21 mouse cellular contexts compared by ENCODE assay signal in the genomic region with DNA sequence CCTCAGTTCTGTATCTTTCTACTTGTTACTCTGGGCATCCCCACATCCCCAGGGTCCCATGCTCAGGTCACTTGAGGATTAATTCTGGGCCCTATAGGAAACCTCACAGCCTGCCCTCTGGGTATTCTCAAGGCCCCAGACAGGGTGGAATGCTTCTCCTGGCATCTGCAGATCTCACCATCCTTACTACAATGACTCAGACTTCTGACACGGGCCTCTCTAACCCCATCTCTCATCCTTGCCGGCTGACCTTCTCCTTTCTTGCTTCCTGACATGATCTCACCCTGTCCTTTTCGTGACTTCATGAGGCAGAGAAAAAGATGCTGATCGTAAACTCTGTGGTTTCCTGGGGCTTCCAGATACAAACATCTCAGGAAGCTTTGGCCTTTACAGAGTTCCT. TPM values are rescaled to one million over a fixed set of nuclear protein-coding genes. Genes with fewer than 3 reads are reported as not detected.
DNase-seq lines count a peak whose midpoint lies in the region; TF ChIP-seq lines count a peak whose summit lies in the region.
"Had no signal": no experiment of that assay in that cellular context is flagged by ENCODE, and none has a peak within 500 bp of the region (broad histone marks: within the 10 kb centered on the region; RNA-seq: fewer than 3 reads in every experiment).

No protein-coding gene starts in this region.

- H3K4me3 ChIP-seq in kidney, adult 2 months (ENCODE audit: insufficient read depth, low read depth, low read length), result no peak overlapping the region
- H3K4me3 ChIP-seq in CH12.LX (replicated peaks in 1 of 3; ENCODE audit: low read depth in 2 of 3, low read length in 2 of 3, poor library complexity in 1 of 3) (no peak overlapping the region), macrophage (ENCODE audit: inconsistent target) (no peak overlapping the region; the same call in 1 of the 2 replicates)
- H3K4me3 ChIP-seq in bone marrow macrophage, adult 2 months (ENCODE audit: insufficient read depth, low read length), result peak overlapping the region; percentile 41; the same call in 1 of the 2 replicates
- H3K4me3 ChIP-seq: embryonic facial prominence, embryonic 13.5 days; intestine, embryonic 15.5 days; limb, embryonic 12.5 days; midbrain, embryonic 13.5 days; myocyte; neural tube, embryonic 15.5 days had no signal

- TF ChIP-seq RAD21 in CH12.LX (IDR thresholded peaks at IDR 0.05; ENCODE audit: low read depth, low read length), result no peak

- H3K9ac ChIP-seq in CH12.LX (ENCODE audit: insufficient read depth, low read depth), result no peak overlapping the region
- H3K9ac ChIP-seq: embryonic facial prominence, embryonic 13.5 days; forebrain, postnatal 0 days; hindbrain, embryonic 14.5 days; intestine, embryonic 15.5 days; limb, embryonic 12.5 days; midbrain, embryonic 13.5 days; neural tube, embryonic 15.5 days had no signal

- H3K9me3 ChIP-seq in CH12.LX (replicated peaks; ENCODE audit: low read length), result no peaks in the 10 kb centered on the region
- H3K9me3 ChIP-seq: embryonic facial prominence, embryonic 13.5 days; intestine, embryonic 15.5 days; limb, embryonic 12.5 days; midbrain, embryonic 13.5 days; neural tube, embryonic 15.5 days had no signal

- peak; percentile 24 for DNase-seq in kidney, adult 2 months
- no peak for DNase-seq in kidney, adult 11 months
- DNase-seq in CH12.LX (ENCODE audit: extremely low read depth), result peak; percentile 72
- DNase-seq in urinary bladder, postnatal 14 days (ENCODE audit: low spot score), result no peak
- DNase-seq in left cerebral cortex, adult 9 months (ENCODE audit: low spot score in 2 of 2), result no peak
- no peak for DNase-seq in cerebellum, adult 8-10 months
- DNase-seq: cerebellum, postnatal 25 days; forebrain, postnatal 0 days; heart, postnatal 10 days; lung, adult 2 months; lung, postnatal 36 days; right cerebral cortex, postnatal 4 days had no signal

- H3K4me2 ChIP-seq in CH12.LX (ENCODE audit: insufficient read depth, low read depth, poor library complexity, severe bottlenecking), result no peak overlapping the region
- H3K4me2 ChIP-seq: embryonic facial prominence, embryonic 13.5 days; hindbrain, embryonic 14.5 days; intestine, embryonic 15.5 days; limb, embryonic 12.5 days; midbrain, embryonic 13.5 days; neural tube, embryonic 15.5 days had no signal

- peak; percentile 47; the same call in 1 of the 2 replicates for TF ChIP-seq EP300 in CH12.LX (IDR thresholded peaks at IDR 0.05; ENCODE audit: low read length)

- TF ChIP-seq CTCF in kidney, adult 2 months (conservative IDR thresholded peaks at IDR 0.05; ENCODE audit: insufficient read depth, insufficient read length, low read depth, low read length), result no peak
- TF ChIP-seq CTCF in CH12.LX (conservative IDR thresholded peaks at IDR 0.05 in 1 of 2, IDR thresholded peaks at IDR 0.05 in 1 of 2; ENCODE audit: low read depth in 2 of 2, low read length in 2 of 2), result no peak
- TF ChIP-seq CTCF in bone marrow macrophage, adult 2 months (IDR thresholded peaks at IDR 0.05; ENCODE audit: low read depth, low read length), result no peak

- H3K27ac ChIP-seq in kidney, adult 2 months (ENCODE audit: insufficient read depth, low read depth, low read length), result no peak overlapping the region
- H3K27ac ChIP-seq in CH12.LX (ENCODE audit: insufficient read depth, low read depth), result no peak overlapping the region
- peak overlapping the region; percentile 97 for H3K27ac ChIP-seq in bone marrow macrophage, adult 2 months (ENCODE audit: insufficient read depth, low read depth, low read length)
- H3K27ac ChIP-seq in macrophage, result peak overlapping the region; percentile 97
- H3K27ac ChIP-seq: embryonic facial prominence, embryonic 13.5 days; hindbrain, embryonic 14.5 days; intestine, embryonic 15.5 days; limb, embryonic 12.5 days; midbrain, embryonic 13.5 days; neural tube, embryonic 15.5 days had no signal

- TF ChIP-seq POLR2A in kidney, adult 2 months (IDR thresholded peaks at IDR 0.05; ENCODE audit: low read depth, low read length), result no peak
- no peak for TF ChIP-seq POLR2A in CH12.LX (IDR thresholded peaks at IDR 0.05; ENCODE audit: low read depth, low read length)
- TF ChIP-seq POLR2A in bone marrow macrophage, adult 2 months (IDR thresholded peaks at IDR 0.05; ENCODE audit: borderline replicate concordance, low read depth, low read length), result no peak

- WGBS in kidney, adult 2 months, result 37% methylated on average over 4 of the region's 4 CpGs
- 4% methylated on average over 4 of the region's 4 CpGs for WGBS in macrophage (ENCODE audit: missing documents)

- no peaks in the 10 kb centered on the region for H3K79me2 ChIP-seq in CH12.LX (replicated peaks; ENCODE audit: control insufficient read depth, extremely low read depth, insufficient read depth, poor library complexity, severe bottlenecking)
- H3K79me2 ChIP-seq in macrophage (ENCODE audit: inconsistent target), result peaks cover 92% of the 10 kb centered on the region

- dilution Hi-C loops in CH12.LX (cut with MboI; ENCODE audit: extremely low pct_ligation_motif_present, extremely low pct_unique_long_range_greater_than_20kb, low sequenced_read_pairs), result no loop called here

- no peaks in the 10 kb centered on the region for H3K27me3 ChIP-seq in kidney, adult 2 months (replicated peaks; ENCODE audit: control insufficient read depth, insufficient read depth, low read length)
- no peaks in the 10 kb centered on the region for H3K27me3 ChIP-seq in CH12.LX (replicated peaks)
- H3K27me3 ChIP-seq: embryonic facial prominence, embryonic 13.5 days; limb, embryonic 12.5 days; midbrain, embryonic 13.5 days; neural tube, embryonic 15.5 days had no signal

- in situ Hi-C loops in CH12.LX (cut with MboI; ENCODE audit: low pct_ligation_motif_present, low pct_unique_long_range_greater_than_20kb, low sequenced_read_pairs), result loop anchor here (10.0 to 25.0 kb wide), 2 partner anchors 59 to 192 kb away; partner anchors contain the start of gene Zfp541

- no peaks in the 10 kb centered on the region for H3K36me3 ChIP-seq in kidney, adult 2 months (ENCODE audit: control insufficient read depth, insufficient read depth, low read length)
- H3K36me3 ChIP-seq in CH12.LX (replicated peaks in 1 of 2; ENCODE audit: control insufficient read depth in 1 of 2, insufficient read depth in 1 of 2, low read length in 1 of 2), result no peaks in the 10 kb centered on the region
- peaks cover 5% of the 10 kb centered on the region; the same call in 1 of the 2 replicates for H3K36me3 ChIP-seq in macrophage (ENCODE audit: inconsistent target)
- H3K36me3 ChIP-seq: embryonic facial prominence, embryonic 13.5 days; intestine, embryonic 15.5 days; limb, embryonic 12.5 days; midbrain, embryonic 13.5 days; neural tube, embryonic 15.5 days had no signal

- no peaks in the 10 kb centered on the region for H3K4me1 ChIP-seq in kidney, adult 2 months (ENCODE audit: control insufficient read depth, insufficient read depth, low read length)
- peaks cover 5 to 28% of the 10 kb centered on the region in 2 experiments for H3K4me1 ChIP-seq in CH12.LX (ENCODE audit: control insufficient read depth in 1 of 2, insufficient read depth in 2 of 2)
- peaks cover 43% of the 10 kb centered on the region for H3K4me1 ChIP-seq in bone marrow macrophage, adult 2 months (ENCODE audit: control insufficient read depth, insufficient read depth, low read length)
- H3K4me1 ChIP-seq: embryonic facial prominence, embryonic 13.5 days; intestine, embryonic 15.5 days; limb, embryonic 12.5 days; midbrain, embryonic 13.5 days; neural tube, embryonic 15.5 days had no signal

RNA-seq across cellular contexts. Expression of gene C5ar1, which starts 5.1 kb away (rescaled TPM):
- polyA plus RNA-seq in kidney, adult 2 months (2012; rRNA removed), result 3.4 and 4.2 TPM in 2 replicates
- total RNA-seq in CH12.LX (2012; rRNA removed) (not detected in 2 replicates), CH12.LX (2014; rRNA removed) (not detected in 2 replicates)
- polyA plus RNA-seq in CH12.LX (2012; ENCODE audit: insufficient read length, low read depth) (not detected in 2 replicates), macrophage (2018) (254 to 928 TPM (median 285 TPM) in 3 replicates)
- polyA plus RNA-seq in bone marrow macrophage, adult 2 months (2012; ENCODE audit: insufficient read depth, insufficient read length, missing spikeins), result 463 and 511 TPM in 2 replicates
- total RNA-seq in macrophage (2018; cell fraction: chromatin; rRNA removed), result 100 to 1,000 TPM in 11 of 26 experiments, 10 to 100 TPM in 15; 18.9 to 297 (median 75.1) TPM
- total RNA-seq in macrophage (2018; cell fraction: cytosol; rRNA removed), result 100 to 1,000 TPM; 105 to 683 (median 289) TPM
- 100 to 1,000 TPM; 102 to 954 (median 358) TPM for total RNA-seq in macrophage (2018; cell fraction: nucleus; rRNA removed)
- polyA plus RNA-seq: myocyte had no signal

RNA-seq across cellular contexts. Expression of gene C5ar2, which starts 10.2 kb away (rescaled TPM):
- 0.34 and 0.39 TPM in 2 replicates for polyA plus RNA-seq in kidney, adult 2 months (2012; rRNA removed)
- total RNA-seq in CH12.LX (2012; rRNA removed) (0.04 TPM in 2 replicates), CH12.LX (2014; rRNA removed) (0.11 and 0.30 TPM in 2 replicates)
- polyA plus RNA-seq in CH12.LX (2012; ENCODE audit: insufficient read length, low read depth) (0.22 and 0.33 TPM in 2 replicates), macrophage (2018) (5.3 to 5.8 TPM (median 5.7 TPM) in 3 replicates)
- 18.4 and 18.5 TPM in 2 replicates for polyA plus RNA-seq in bone marrow macrophage, adult 2 months (2012; ENCODE audit: insufficient read depth, insufficient read length, missing spikeins)
- 1 to 10 TPM; 1.3 to 9.4 (median 4.6) TPM for total RNA-seq in macrophage (2018; cell fraction: chromatin; rRNA removed)
- 1 to 10 TPM; 2.3 to 7.1 (median 4.2) TPM for total RNA-seq in macrophage (2018; cell fraction: cytosol; rRNA removed)
- total RNA-seq in macrophage (2018; cell fraction: nucleus; rRNA removed), result 10 to 100 TPM in 8 of 26 experiments, 1 to 10 TPM in 18; 4.5 to 18.7 (median 8.2) TPM
- polyA plus RNA-seq: hindbrain, embryonic 14.5 days; limb, embryonic 12.5 days; myocyte had no signal

RNA-seq across cellular contexts. Expression of gene Inafm1, which starts 19.2 kb away (rescaled TPM):
- polyA plus RNA-seq in kidney, adult 2 months (2012; rRNA removed), result 23.1 and 30.7 TPM in 2 replicates
- total RNA-seq in CH12.LX (2012; rRNA removed), result 5.6 and 7.4 TPM in 2 replicates
- 1.1 and 1.5 TPM in 2 replicates for total RNA-seq in CH12.LX (2014; rRNA removed)
- 9.3 and 9.5 TPM in 2 replicates for polyA plus RNA-seq in CH12.LX (2012; ENCODE audit: insufficient read length, low read depth)
- polyA plus RNA-seq in bone marrow macrophage, adult 2 months (2012; ENCODE audit: insufficient read depth, insufficient read length, missing spikeins), result 11.7 and 14.0 TPM in 2 replicates
- 10 to 100 TPM; 11.6 to 72.8 (median 39.4) TPM for total RNA-seq in macrophage (2018; cell fraction: chromatin; rRNA removed)
- total RNA-seq in macrophage (2018; cell fraction: cytosol; rRNA removed), result 10 to 100 TPM in 4 of 26 experiments, 1 to 10 TPM in 22; 5.9 to 11.6 (median 8.4) TPM
- 10 to 100 TPM; 10.3 to 35.9 (median 25.5) TPM for total RNA-seq in macrophage (2018; cell fraction: nucleus; rRNA removed)
- polyA plus RNA-seq in macrophage (2018), result 1.9 to 10.1 TPM (median 7.4 TPM) in 3 replicates

RNA-seq across cellular contexts. Expression of gene Dhx34, which starts 32.4 kb away (rescaled TPM):
- 22.7 and 28.9 TPM in 2 replicates for polyA plus RNA-seq in kidney, adult 2 months (2012; rRNA removed)
- 14.8 and 18.0 TPM in 2 replicates for total RNA-seq in CH12.LX (2012; rRNA removed)
- total RNA-seq in CH12.LX (2014; rRNA removed), result 6.9 and 8.8 TPM in 2 replicates
- polyA plus RNA-seq in CH12.LX (2012; ENCODE audit: insufficient read length, low read depth), result 11.8 and 15.2 TPM in 2 replicates
- 21.3 and 23.1 TPM in 2 replicates for polyA plus RNA-seq in bone marrow macrophage, adult 2 months (2012; ENCODE audit: insufficient read depth, insufficient read length, missing spikeins)
- 10 to 100 TPM; 11.2 to 62.8 (median 36.9) TPM for total RNA-seq in macrophage (2018; cell fraction: chromatin; rRNA removed)
- total RNA-seq in macrophage (2018; cell fraction: cytosol; rRNA removed), result 10 to 100 TPM; 12.6 to 26.7 (median 21.6) TPM
- total RNA-seq in macrophage (2018; cell fraction: nucleus; rRNA removed), result 10 to 100 TPM; 12.5 to 46.6 (median 31.2) TPM
- polyA plus RNA-seq in macrophage (2018), result 11.6 to 20.4 TPM (median 18.5 TPM) in 3 replicates

RNA-seq across cellular contexts. Expression of gene Ccdc9, which starts 32.4 kb away (rescaled TPM):
- 23.3 and 24.3 TPM in 2 replicates for polyA plus RNA-seq in kidney, adult 2 months (2012; rRNA removed)
- total RNA-seq in CH12.LX (2012; rRNA removed), result 47.6 and 53.3 TPM in 2 replicates
- 32.0 and 37.5 TPM in 2 replicates for total RNA-seq in CH12.LX (2014; rRNA removed)
- 81.0 and 94.2 TPM in 2 replicates for polyA plus RNA-seq in CH12.LX (2012; ENCODE audit: insufficient read length, low read depth)
- 143 and 146 TPM in 2 replicates for polyA plus RNA-seq in bone marrow macrophage, adult 2 months (2012; ENCODE audit: insufficient read depth, insufficient read length, missing spikeins)
- total RNA-seq in macrophage (2018; cell fraction: chromatin; rRNA removed), result 100 to 1,000 TPM; 304 to 896 (median 675) TPM
- total RNA-seq in macrophage (2018; cell fraction: cytosol; rRNA removed), result 10 to 100 TPM; 52.8 to 97.2 (median 73.4) TPM
- total RNA-seq in macrophage (2018; cell fraction: nucleus; rRNA removed), result 100 to 1,000 TPM; 161 to 339 (median 237) TPM
- polyA plus RNA-seq in macrophage (2018), result 99.0 to 183 TPM (median 120 TPM) in 3 replicates

Comparison
In these comparisons a context has a peak if more than half of its experiments do, and no peak if none do; other contexts are left out.
1. DNase-seq: peak in kidney, adult 2 months (single experiment) and CH12.LX (single experiment); none in kidney, adult 11 months (single experiment), urinary bladder, postnatal 14 days (single experiment), left cerebral cortex, adult 9 months (0 of 2) and cerebellum, adult 8-10 months (single experiment).
2. H3K27ac ChIP-seq: peak in bone marrow macrophage, adult 2 months (single experiment) and macrophage (single experiment); none in kidney, adult 2 months (single experiment) and CH12.LX (single experiment).
3. RNA of gene C5ar1, which starts 5.1 kb away (polyA plus RNA-seq): 463 to 511 TPM in bone marrow macrophage, adult 2 months and 254 to 928 TPM in macrophage; 3.4 to 4.2 TPM in kidney, adult 2 months and not detected in CH12.LX; every median in the first group is over 10 times any median in the second.